Mouse (Mus musculus) large intestine, adult 2 months (tissue): ENCODE measurements around the gene Glt1d1. TPM values are rescaled to one million over a fixed set of nuclear protein-coding genes. Genes with fewer than 3 reads are reported as not detected.

Experiments used
- DNase-seq: peaks from one replicate; pipeline ENCODE4 v3.0.0-alpha.2; 2012; ENCODE audit warnings: low read depth, low spot score
- WGBS: fragments of 180-500 bp; shearing (Covaris S2); methylation state at CpG from one replicate; pipeline ENCODE4 v1.1.7; 2018; 5-methylcytosine and 5-hydroxymethylcytosine counted together
- polyA plus RNA-seq: library from polyadenylated mRNA; depleted of rRNA; stranded (reverse); fragments of >200 nt; gene quantifications from 2 replicates; pipeline ENCODE4 v1.2.3, GENCODE M21; 2012; rRNA removed

Glt1d1 gene
- polyA plus RNA-seq, 1 experiment, result 1.4 TPM

DNA sequence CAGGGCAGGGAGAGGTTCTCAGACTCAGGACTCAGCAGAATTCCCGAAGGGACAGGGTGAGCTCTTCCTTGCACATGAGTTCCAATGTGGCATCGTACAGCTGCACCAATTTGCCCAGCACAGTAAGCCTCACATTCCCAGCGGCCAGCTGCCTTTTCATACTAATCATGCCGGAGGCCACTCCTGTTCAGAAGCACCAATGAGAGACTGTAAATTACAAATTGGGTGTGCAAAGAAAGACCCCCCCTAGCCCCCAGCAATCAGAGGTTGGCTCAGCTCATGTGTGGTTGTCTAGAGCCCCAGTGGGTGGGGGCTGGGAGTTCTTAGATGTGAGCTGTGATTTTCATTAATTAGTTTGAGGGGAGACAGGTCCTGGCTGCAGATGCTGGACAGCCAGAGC lies 123.5 kb downstream of the Glt1d1 start:
- WGBS, result 84% methylated on average over 4 of the region's 4 CpGs
- DNase-seq, result no peak

GRCm38 (mm10) chr5:127756011-127756410 lies 123.9 kb downstream of the Glt1d1 start:
- no peak for DNase-seq
- WGBS, result 76% methylated on average over 3 of the region's 3 CpGs

DNA sequence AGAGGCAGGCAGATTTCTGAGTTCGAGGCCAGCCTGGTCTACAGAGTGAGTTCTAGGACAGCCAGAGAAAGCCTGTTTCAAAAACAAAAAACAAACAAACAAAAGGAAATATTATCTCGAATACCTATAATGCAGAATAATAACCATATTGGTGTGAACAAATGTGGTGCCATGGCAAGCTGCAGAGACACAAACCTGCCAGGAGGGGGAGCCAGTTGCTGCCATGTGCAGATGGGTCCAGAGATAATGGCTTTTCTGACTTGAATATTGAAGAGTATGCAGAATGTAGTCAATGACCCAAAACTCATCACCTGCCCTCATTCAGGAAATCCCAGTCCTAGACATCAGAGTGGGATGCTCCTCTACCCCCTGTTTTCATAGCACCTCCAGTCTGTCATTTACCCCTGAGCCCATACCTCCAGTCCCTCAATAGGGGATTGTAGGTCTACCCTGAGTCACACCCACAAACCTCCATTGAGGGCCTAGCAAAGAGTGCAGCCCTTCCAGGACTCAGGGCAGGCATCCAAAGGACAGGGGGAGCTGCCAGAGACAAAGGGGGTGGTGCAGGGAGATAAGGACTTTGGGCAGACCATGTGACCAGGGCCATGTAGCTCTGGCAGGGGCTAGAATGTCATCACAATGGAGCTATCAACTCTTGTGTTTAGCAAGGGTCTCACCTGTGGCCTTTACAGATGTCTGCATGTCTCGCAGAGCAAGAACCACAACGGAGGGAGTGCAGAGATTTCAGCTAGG lies 124.8 kb downstream of the Glt1d1 start:
- DNase-seq, result no peak
- WGBS, result 78% methylated on average over 4 of the region's 4 CpGs

GRCm38 (mm10) chr5:127758576-127758975 lies 126.5 kb downstream of the Glt1d1 start:
- DNase-seq, result no peak
- 71% methylated on average over 4 of the region's 4 CpGs for WGBS

Other genes starting within 250 kb of the Glt1d1 start
- 15.0 and 16.5 TPM in 2 replicates for gene Slc15a4, start 635 bp downstream of the Glt1d1 start, polyA plus RNA-seq